Mouse (Mus musculus) lung, embryonic 15.5 days (tissue): ENCODE measurements around the gene Tusc2. TPM values are rescaled to one million over a fixed set of nuclear protein-coding genes. Genes with fewer than 3 reads are reported as not detected.

ENCODE experiments used
- ATAC-seq: fragments of 200-750 bp; cut with Nextera tagmentation; 2 replicates; pipeline ENCODE4 v1.8.0; 2017; ENCODE audit warnings: moderate number of reproducible peaks, borderline replicate concordance; ENCODE audit not compliant: low FRiP score, low TSS enrichment; ENCODE audit errors: extremely low read depth
- H3K27ac ChIP-seq: fragments of 300-500 bp; sonication (generic); 2 replicates; pipeline ENCODE4 v1.5.1; 2015; ENCODE audit warnings: moderate library complexity, mild to moderate bottlenecking, inconsistent platforms
- H3K27me3 ChIP-seq: fragments of 300-500 bp; sonication (generic); 2 replicates; pipeline ENCODE4 v1.6.1; 2015; ENCODE audit warnings: inconsistent platforms
- H3K36me3 ChIP-seq: fragments of 300-500 bp; sonication (generic); 2 replicates; pipeline ENCODE4 v1.6.1; 2015; ENCODE audit warnings: inconsistent platforms
- H3K4me1 ChIP-seq: fragments of 300-500 bp; sonication (generic); 2 replicates; pipeline ENCODE4 v1.6.1; 2015; ENCODE audit warnings: inconsistent platforms
- H3K4me2 ChIP-seq: fragments of 300-500 bp; sonication (generic); 2 replicates; pipeline ENCODE4 v1.6.1; 2015; ENCODE audit warnings: inconsistent platforms, mild to moderate bottlenecking, moderate library complexity
- H3K4me3 ChIP-seq: fragments of 300-500 bp; sonication (generic); 2 replicates; pipeline ENCODE4 v1.5.1; 2015; ENCODE audit warnings: mild to moderate bottlenecking, inconsistent platforms
- H3K9ac ChIP-seq: fragments of 300-500 bp; sonication (generic); 2 replicates; pipeline ENCODE4 v1.6.1; 2015; ENCODE audit warnings: inconsistent platforms
- H3K9me3 ChIP-seq: fragments of 300-500 bp; sonication (generic); 2 replicates; pipeline ENCODE4 v1.6.1; 2016; ENCODE audit warnings: inconsistent platforms
- WGBS: fragments of 180-500 bp; shearing (Covaris S2); methylation state at CpG from one replicate; pipeline ENCODE4 v1.1.7; 2015; 5-methylcytosine and 5-hydroxymethylcytosine counted together
- polyA plus RNA-seq: library from polyadenylated mRNA; unstranded; fragments of >200 nt; fragmentation: Nextera tagmentation; extraction: Ambion mirVana; gene quantifications from 2 replicates; pipeline ENCODE4 v1.2.1, GENCODE M21; 2015

Tusc2 gene
- polyA plus RNA-seq: 37.7 and 39.7 TPM in 2 replicates

DNA sequence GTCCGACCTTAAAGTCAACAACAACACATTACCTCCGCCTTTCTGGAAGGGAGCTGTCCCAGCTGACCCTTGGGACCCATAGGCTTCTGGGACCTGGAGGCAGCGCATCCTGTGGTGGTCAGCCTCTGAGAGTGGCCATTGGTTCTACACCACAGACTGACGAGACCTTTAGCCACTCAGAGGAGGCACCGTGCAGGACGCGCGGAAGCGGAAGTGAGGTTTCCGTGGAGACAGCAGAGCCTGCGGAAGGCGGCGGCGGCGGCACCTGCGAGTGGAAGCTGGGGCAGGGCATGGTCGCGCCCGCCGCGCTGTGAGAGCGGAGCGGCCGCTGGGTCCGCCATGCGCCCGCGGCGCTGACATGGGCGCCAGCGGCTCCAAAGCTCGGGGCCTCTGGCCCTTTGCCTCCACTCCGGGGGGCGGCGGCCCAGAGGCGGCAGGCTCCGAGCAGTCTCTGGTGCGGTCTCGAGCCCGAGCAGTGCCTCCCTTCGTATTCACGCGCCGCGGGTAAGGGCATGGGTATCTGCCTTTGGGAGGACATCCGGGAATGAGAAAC lies at the start of gene Tusc2:
Tusc2 (plus strand) TSS at position 227 of the 553 bp plus-strand sequence.
- Histone ChIP-seq H3K27me3 (no peaks in the 10 kb centered on the region), H3K4me2 (peak within 1 kb of the TSS; percentile 82), H3K27ac (peak within 1 kb of the TSS; percentile 56), H3K9ac (peak within 1 kb of the TSS; percentile 77), H3K4me1 (peaks cover 38% of the 10 kb centered on the region), H3K4me3 (peak within 1 kb of the TSS; percentile 90), H3K36me3 (peaks cover 48% of the 10 kb centered on the region), H3K9me3 (no peaks in the 10 kb centered on the region)
- 2% methylated on average over 46 of the region's 46 CpGs for WGBS
- ATAC-seq: peak; percentile 93

- H3K9me3 ChIP-seq: no peaks in the 10 kb centered on the region
- no peak overlapping the region for H3K27ac ChIP-seq
- H3K9ac ChIP-seq: no peak overlapping the region
- no peak for ATAC-seq
- peaks cover 2% of the 10 kb centered on the region; the same call in 1 of the 2 replicates for H3K27me3 ChIP-seq
- 10% methylated on average over 14 of the region's 14 CpGs for WGBS
- H3K4me3 ChIP-seq: no peak overlapping the region
- no peaks in the 10 kb centered on the region for H3K36me3 ChIP-seq
- H3K4me1 ChIP-seq: no peaks in the 10 kb centered on the region
- H3K4me2 ChIP-seq: no peak overlapping the region
These were observed 48.6 kb upstream of the Tusc2 start for GRCm38 (mm10) chr9:107514303-107514955.

GRCm38 (mm10) chr9:107520331-107520730 lies 42.7 kb upstream of the Tusc2 start:
- 65% methylated on average over 6 of the region's 6 CpGs for WGBS
- no peak overlapping the region for H3K27ac ChIP-seq
- no peak overlapping the region for H3K4me2 ChIP-seq
- no peak overlapping the region for H3K9ac ChIP-seq
- H3K4me3 ChIP-seq: no peak overlapping the region
- peaks cover 9% of the 10 kb centered on the region for H3K4me1 ChIP-seq
- H3K36me3 ChIP-seq: no peaks in the 10 kb centered on the region
- no peaks in the 10 kb centered on the region for H3K9me3 ChIP-seq
- ATAC-seq: no peak
- peaks cover 3% of the 10 kb centered on the region; the same call in 1 of the 2 replicates for H3K27me3 ChIP-seq

DNA sequence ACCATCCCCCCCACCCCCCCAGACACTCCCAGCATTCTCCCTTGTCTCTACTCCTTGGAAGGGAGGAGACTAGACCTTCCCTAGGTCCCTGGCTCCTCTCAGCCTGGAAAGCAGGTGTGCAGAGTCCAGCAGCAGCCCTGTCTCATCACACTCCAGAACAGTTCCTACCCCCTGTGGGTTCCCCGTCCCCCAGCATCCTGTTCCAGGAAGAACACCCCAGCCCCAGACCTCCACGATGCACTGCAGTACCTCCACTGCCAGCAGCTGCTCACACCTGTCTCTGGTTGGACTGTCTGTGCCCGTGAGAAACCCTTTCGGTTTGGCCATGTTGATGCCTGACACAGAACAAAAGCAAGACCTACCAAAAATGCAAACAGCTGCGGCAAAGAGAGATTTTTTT lies 41.9 kb upstream of the Tusc2 start:
- no peak for ATAC-seq

DNA sequence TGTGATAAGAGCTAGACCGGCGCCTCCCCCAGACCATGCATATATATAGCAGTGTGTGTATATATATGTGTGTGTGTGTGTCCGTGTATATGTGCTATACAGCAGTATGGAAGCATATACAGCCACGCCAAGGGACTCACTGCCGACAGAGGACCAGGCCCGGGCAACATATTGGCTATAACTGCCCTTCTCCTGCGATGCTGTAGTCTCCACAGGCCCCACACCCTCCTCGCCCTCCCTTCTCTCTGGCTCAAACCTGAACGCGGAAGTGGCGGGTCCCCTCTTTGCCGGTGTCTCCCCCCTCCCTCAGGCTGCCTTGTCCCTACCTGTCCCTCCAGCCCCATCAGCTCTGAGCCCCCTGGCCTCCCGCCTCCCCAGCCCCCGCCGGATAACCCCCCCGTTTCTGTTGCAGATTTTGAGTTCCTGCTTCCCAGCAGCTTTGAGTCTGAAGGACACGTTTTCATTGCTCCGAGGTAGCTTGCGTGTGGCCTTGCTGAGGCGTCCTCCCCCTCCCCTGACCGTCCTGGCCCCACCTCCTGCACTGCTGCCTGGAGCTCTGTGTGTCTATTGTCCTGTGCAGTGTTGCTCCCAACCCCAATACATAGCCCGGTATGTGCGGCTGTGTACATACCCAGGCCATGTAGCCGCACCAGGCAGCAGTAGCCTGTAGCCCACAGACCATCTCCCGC lies 41.2 kb upstream of the Tusc2 start:
- no peak overlapping the region; the same call in 1 of the 2 replicates for H3K27ac ChIP-seq
- peaks cover 19% of the 10 kb centered on the region for H3K27me3 ChIP-seq
- 19% methylated on average over 25 of the region's 25 CpGs for WGBS
- H3K9me3 ChIP-seq: no peaks in the 10 kb centered on the region
- 0 out of 2 replicates have a peak, but pooled peaks have one; percentile 28 for ATAC-seq
- H3K9ac ChIP-seq: no peak overlapping the region
- H3K4me1 ChIP-seq: peaks cover 17% of the 10 kb centered on the region
- peak overlapping the region; percentile 52 for H3K4me2 ChIP-seq
- no peak overlapping the region for H3K4me3 ChIP-seq
- no peaks in the 10 kb centered on the region for H3K36me3 ChIP-seq

More for the DNA sequence above, 41.9 kb upstream of the Tusc2 start:
- H3K27me3 ChIP-seq: peaks cover 12% of the 10 kb centered on the region
- H3K27ac ChIP-seq: no peak overlapping the region
- H3K4me3 ChIP-seq: no peak overlapping the region
- no peaks in the 10 kb centered on the region for H3K36me3 ChIP-seq
- 44% methylated on average over 5 of the region's 5 CpGs for WGBS
- peak overlapping the region; percentile 52; the same call in 1 of the 2 replicates for H3K4me2 ChIP-seq
- no peaks in the 10 kb centered on the region for H3K9me3 ChIP-seq
- H3K9ac ChIP-seq: no peak overlapping the region
- H3K4me1 ChIP-seq: peaks cover 10% of the 10 kb centered on the region

DNA sequence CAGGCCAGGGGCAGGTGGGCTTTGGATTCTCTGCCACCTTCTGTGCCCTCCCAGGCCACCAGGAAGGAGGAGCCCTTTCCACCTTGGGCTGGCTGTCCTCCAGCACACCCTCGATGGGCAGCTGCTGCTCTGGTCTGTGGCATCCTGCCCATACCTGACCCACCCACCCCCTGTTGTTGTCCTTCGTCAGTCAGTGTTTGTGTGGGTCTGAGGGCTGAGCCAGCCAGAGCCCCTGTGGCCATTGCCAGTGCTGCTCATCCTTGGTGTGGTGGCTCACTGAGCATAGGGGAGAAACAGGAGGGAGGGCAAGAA lies 40.7 kb upstream of the Tusc2 start:
- H3K4me2 ChIP-seq: peak overlapping the region; percentile 52
- H3K27me3 ChIP-seq: peaks cover 24% of the 10 kb centered on the region
- 34% methylated on average over 2 of the region's 2 CpGs for WGBS
- no peak overlapping the region; the same call in 1 of the 2 replicates for H3K27ac ChIP-seq
- peaks cover 22% of the 10 kb centered on the region for H3K4me1 ChIP-seq
- H3K9ac ChIP-seq: no peak overlapping the region
- no peak for ATAC-seq
- no peaks in the 10 kb centered on the region for H3K36me3 ChIP-seq
- no peak overlapping the region for H3K4me3 ChIP-seq
- H3K9me3 ChIP-seq: no peaks in the 10 kb centered on the region

- Histone ChIP-seq H3K4me1 (peaks cover 22% of the 10 kb centered on the region), H3K9ac (no peak overlapping the region), H3K36me3 (no peaks in the 10 kb centered on the region), H3K27ac (no peak overlapping the region), H3K4me3 (peak overlapping the region; percentile 31), H3K9me3 (no peaks in the 10 kb centered on the region), H3K27me3 (peaks cover 36% of the 10 kb centered on the region), H3K4me2 (peak overlapping the region; percentile 76)
- WGBS: 4% methylated on average over 44 of the region's 44 CpGs
- peak; percentile 66; the same call in 1 of the 2 replicates for ATAC-seq
These were observed 36.6 kb upstream of the Tusc2 start for GRCm38 (mm10) chr9:107526198-107527026.

DNA sequence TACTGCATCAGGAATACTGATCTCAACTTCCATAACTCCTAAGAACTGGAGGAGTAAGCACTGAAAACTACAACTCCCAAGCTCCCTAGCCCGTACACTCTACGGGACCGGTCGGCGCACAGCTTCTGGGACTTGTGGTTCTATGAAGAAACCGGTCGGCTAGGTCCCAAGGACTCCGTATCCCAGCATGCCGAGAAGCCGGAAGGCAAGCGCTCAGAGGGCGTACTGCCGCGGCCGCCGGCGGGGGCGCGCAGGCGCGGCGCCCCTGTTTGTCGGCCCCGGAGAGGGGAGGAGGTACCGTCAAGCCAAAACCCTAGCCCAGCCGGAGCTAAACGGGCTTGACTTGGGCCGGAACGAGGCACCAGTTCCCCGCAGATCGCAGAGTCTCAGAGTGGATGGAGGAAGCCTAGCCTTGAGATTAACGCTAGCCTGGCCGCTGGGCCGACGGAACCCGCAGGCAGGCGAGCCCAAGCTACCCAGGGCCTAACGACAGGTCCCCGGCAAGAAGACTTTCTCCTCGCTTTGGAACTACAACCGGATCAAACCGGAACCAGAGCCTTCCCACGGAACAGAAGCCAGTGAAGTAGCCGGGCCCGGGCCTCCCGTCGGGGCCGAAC lies 29.2 kb upstream of the Tusc2 start, which contains the start of gene Tmem115:
Tmem115 (plus strand) TSS at position 155 of the 617 bp plus-strand sequence.
- Histone ChIP-seq H3K27me3 (peaks cover 4% of the 10 kb centered on the region; the same call in 1 of the 2 replicates), H3K4me1 (peaks cover 29% of the 10 kb centered on the region), H3K4me2 (peak within 1 kb of the TSS; percentile 82), H3K9ac (peak within 1 kb of the TSS; percentile 85), H3K27ac (peak within 1 kb of the TSS; percentile 76), H3K9me3 (no peaks in the 10 kb centered on the region), H3K36me3 (peaks cover 17% of the 10 kb centered on the region), H3K4me3 (peak within 1 kb of the TSS; percentile 75)
- peak; percentile 97 for ATAC-seq
- under 1% methylated on average over 48 of the region's 48 CpGs for WGBS

- Histone ChIP-seq H3K27me3 (no peaks in the 10 kb centered on the region), H3K9ac (peak overlapping the region; percentile 85)
- WGBS: under 1% methylated on average over 40 of the region's 40 CpGs
These were observed 28.4 kb upstream of the Tusc2 start for GRCm38 (mm10) chr9:107534408-107535202.

GRCm38 (mm10) chr9:107538231-107538630 lies 24.8 kb upstream of the Tusc2 start:
- Histone ChIP-seq H3K4me1 (peaks cover 46% of the 10 kb centered on the region), H3K27ac (no peak overlapping the region), H3K4me3 (no peak overlapping the region), H3K36me3 (peaks cover 28% of the 10 kb centered on the region), H3K9ac (no peak overlapping the region), H3K27me3 (no peaks in the 10 kb centered on the region), H3K9me3 (no peaks in the 10 kb centered on the region), H3K4me2 (no peak overlapping the region)
- 91% methylated on average over 7 of the region's 7 CpGs for WGBS
- ATAC-seq: no peak

More at GRCm38 (mm10) chr9:107534408-107535202, 28.4 kb upstream of the Tusc2 start:
- peak overlapping the region; percentile 82 for H3K4me2 ChIP-seq
- peak; percentile 1; the same call in 1 of the 2 replicates for ATAC-seq
- H3K27ac ChIP-seq: peak overlapping the region; percentile 76
- peaks cover 29% of the 10 kb centered on the region for H3K4me1 ChIP-seq
- H3K36me3 ChIP-seq: peaks cover 24% of the 10 kb centered on the region
- peak overlapping the region; percentile 75 for H3K4me3 ChIP-seq
- H3K9me3 ChIP-seq: no peaks in the 10 kb centered on the region
